9 mouse cellular contexts compared by ENCODE assay signal in genomic region chr2:122194509-122194929, GRCm38 (mm10). TPM values are rescaled to one million over a fixed set of nuclear protein-coding genes. Genes with fewer than 3 reads are reported as not detected.
A peak's percentile ranks its signal among the peaks of the same experiment; 100 is the strongest.
DNase-seq lines count a peak whose midpoint lies in the region; ATAC-seq lines count a peak whose summit lies in the region.
"Had no signal": no experiment of that assay in that cellular context is flagged by ENCODE, and none has a peak within 500 bp of the region (broad histone marks: within the 10 kb centered on the region; RNA-seq: fewer than 3 reads in every experiment).

No protein-coding gene starts in this region.

- intact Hi-C loops in left cerebral cortex, postnatal 10 days (cut with DNase I): loop anchor here (2.0 to 10.0 kb wide), 4 partner anchors 48 to 430 kb away; no protein-coding TSS in a partner anchor

- no peak overlapping the region for H3K27ac ChIP-seq in limb, embryonic 13.5 days
- H3K27ac ChIP-seq in limb, embryonic 10.5 days: no peak overlapping the region
- H3K27ac ChIP-seq in forebrain, embryonic 16.5 days (ENCODE audit: low read length): no peak overlapping the region
- H3K27ac ChIP-seq: lung, embryonic 15.5 days had no signal

- no peaks in the 10 kb centered on the region for H3K27me3 ChIP-seq in limb, embryonic 13.5 days
- H3K27me3 ChIP-seq in limb, embryonic 10.5 days (ENCODE audit: low read depth, poor library complexity, severe bottlenecking): no peaks in the 10 kb centered on the region
- H3K27me3 ChIP-seq in forebrain, embryonic 16.5 days (replicated peaks; ENCODE audit: control insufficient read depth, insufficient read depth, low read length): no peaks in the 10 kb centered on the region
- H3K27me3 ChIP-seq: lung, embryonic 15.5 days had no signal

- no peak for DNase-seq in limb, embryonic 10.5 days (ENCODE audit: low spot score)
- DNase-seq in brain, adult 2 months (ENCODE audit: low read depth, low spot score): peak; percentile 74
- peak; percentile 27 to 50 for DNase-seq in left cerebral cortex, postnatal 10 days (ENCODE audit: extremely low spot score in 1 of 2, low spot score in 2 of 2)
- DNase-seq in retina, adult 2 months (ENCODE audit: low read depth, low spot score): peak; percentile 22
- DNase-seq in natural killer cell, adult 2 months (ENCODE audit: low spot score in 2 of 2): no peak
- DNase-seq in urinary bladder, postnatal 25 days (ENCODE audit: low spot score): no peak

- H3K4me3 ChIP-seq in limb, embryonic 13.5 days: no peak overlapping the region
- no peak overlapping the region for H3K4me3 ChIP-seq in limb, embryonic 10.5 days
- no peak overlapping the region for H3K4me3 ChIP-seq in forebrain, embryonic 16.5 days (replicated peaks; ENCODE audit: low read length)
- H3K4me3 ChIP-seq: lung, embryonic 15.5 days had no signal

- no peaks in the 10 kb centered on the region for H3K36me3 ChIP-seq in limb, embryonic 13.5 days
- H3K36me3 ChIP-seq in limb, embryonic 10.5 days: no peaks in the 10 kb centered on the region
- H3K36me3 ChIP-seq in forebrain, embryonic 16.5 days (ENCODE audit: control insufficient read depth, insufficient read depth): no peaks in the 10 kb centered on the region
- H3K36me3 ChIP-seq: lung, embryonic 15.5 days had no signal

- 57% methylated on average over 1 of the region's 1 CpGs for WGBS in limb, embryonic 13.5 days
- WGBS in limb, embryonic 10.5 days: 81% methylated on average over 1 of the region's 1 CpGs
- 48% methylated on average over 1 of the region's 1 CpGs for WGBS in forebrain, embryonic 16.5 days

- no peaks in the 10 kb centered on the region for H3K4me1 ChIP-seq in limb, embryonic 13.5 days
- H3K4me1 ChIP-seq in limb, embryonic 10.5 days: no peaks in the 10 kb centered on the region
- H3K4me1 ChIP-seq in forebrain, embryonic 16.5 days (replicated peaks; ENCODE audit: control insufficient read depth, insufficient read depth, low read length): no peaks in the 10 kb centered on the region
- H3K4me1 ChIP-seq: lung, embryonic 15.5 days had no signal

- no peak overlapping the region for H3K9ac ChIP-seq in limb, embryonic 13.5 days
- no peak overlapping the region for H3K9ac ChIP-seq in forebrain, embryonic 16.5 days (replicated peaks; ENCODE audit: low read depth, low read length)
- H3K9ac ChIP-seq: lung, embryonic 15.5 days had no signal

- H3K4me2 ChIP-seq in limb, embryonic 13.5 days (replicated peaks): no peak overlapping the region
- no peak overlapping the region for H3K4me2 ChIP-seq in forebrain, embryonic 16.5 days (ENCODE audit: low read length)
- H3K4me2 ChIP-seq: lung, embryonic 15.5 days had no signal

- H3K9me3 ChIP-seq in limb, embryonic 13.5 days: no peaks in the 10 kb centered on the region
- no peaks in the 10 kb centered on the region for H3K9me3 ChIP-seq in limb, embryonic 10.5 days (replicated peaks)
- H3K9me3 ChIP-seq in forebrain, embryonic 16.5 days (ENCODE audit: control insufficient read depth, low read length): no peaks in the 10 kb centered on the region
- H3K9me3 ChIP-seq: lung, embryonic 15.5 days had no signal

- peak; percentile 57; the same call in 1 of the 2 replicates for ATAC-seq in limb, embryonic 13.5 days (ENCODE audit: low FRiP score, low read depth)
- peak; percentile 66 for ATAC-seq in forebrain, embryonic 16.5 days

RNA-seq across cellular contexts. Expression of gene Terb2, which starts 8.4 kb away (rescaled TPM):
- not detected in 2 replicates for polyA plus RNA-seq in limb, embryonic 13.5 days (2015; fragmentation: Nextera tagmentation; extraction: Ambion mirVana)
- polyA plus RNA-seq in limb, embryonic 10.5 days (2016; fragmentation: Nextera tagmentation; extraction: Ambion mirVana): not detected in 2 replicates
- not detected in 2 replicates for polyA plus RNA-seq in forebrain, embryonic 16.5 days (2015; fragmentation: Nextera tagmentation; extraction: Ambion mirVana)
- total RNA-seq in left cerebral cortex, postnatal 10 days (2021): not detected
- polyA plus RNA-seq: lung, embryonic 15.5 days had no signal

RNA-seq across cellular contexts. Expression of gene Patl2, which starts 8.5 kb away (rescaled TPM):
- polyA plus RNA-seq in limb, embryonic 13.5 days (2015; fragmentation: Nextera tagmentation; extraction: Ambion mirVana): 0.08 TPM in 1 of 2 replicates, not detected in the other
- polyA plus RNA-seq in limb, embryonic 10.5 days (2016; fragmentation: Nextera tagmentation; extraction: Ambion mirVana): not detected in 2 replicates
- not detected in 2 replicates for polyA plus RNA-seq in forebrain, embryonic 16.5 days (2015; fragmentation: Nextera tagmentation; extraction: Ambion mirVana)
- total RNA-seq in left cerebral cortex, postnatal 10 days (2021): under 1 TPM in 1 of 2 experiments, not detected in 1; 0.14 TPM
- polyA plus RNA-seq: lung, embryonic 15.5 days had no signal

RNA-seq across cellular contexts. Expression of gene Trim69, which starts 34.0 kb away (rescaled TPM):
- polyA plus RNA-seq in limb, embryonic 13.5 days (2015; fragmentation: Nextera tagmentation; extraction: Ambion mirVana): 0.14 TPM in 1 of 2 replicates, not detected in the other
- 0.08 TPM in 1 of 2 replicates, not detected in the other for polyA plus RNA-seq in limb, embryonic 10.5 days (2016; fragmentation: Nextera tagmentation; extraction: Ambion mirVana)
- not detected in 2 replicates for polyA plus RNA-seq in forebrain, embryonic 16.5 days (2015; fragmentation: Nextera tagmentation; extraction: Ambion mirVana)
- not detected for total RNA-seq in left cerebral cortex, postnatal 10 days (2021)
- polyA plus RNA-seq: lung, embryonic 15.5 days had no signal

RNA-seq across cellular contexts. Expression of gene Sord, which starts 40.0 kb away (rescaled TPM):
- polyA plus RNA-seq in limb, embryonic 13.5 days (2015; fragmentation: Nextera tagmentation; extraction: Ambion mirVana): 22.7 and 22.9 TPM in 2 replicates
- polyA plus RNA-seq in limb, embryonic 10.5 days (2016; fragmentation: Nextera tagmentation; extraction: Ambion mirVana): 15.4 and 17.7 TPM in 2 replicates
- 16.2 and 16.4 TPM in 2 replicates for polyA plus RNA-seq in forebrain, embryonic 16.5 days (2015; fragmentation: Nextera tagmentation; extraction: Ambion mirVana)
- 10 to 100 TPM; 15.0 to 16.3 TPM for total RNA-seq in left cerebral cortex, postnatal 10 days (2021)

RNA-seq across cellular contexts. Expression of gene B2m, which starts 47.0 kb away (rescaled TPM):
- 212 and 235 TPM in 2 replicates for polyA plus RNA-seq in limb, embryonic 13.5 days (2015; fragmentation: Nextera tagmentation; extraction: Ambion mirVana)
- 73.7 and 87.1 TPM in 2 replicates for polyA plus RNA-seq in limb, embryonic 10.5 days (2016; fragmentation: Nextera tagmentation; extraction: Ambion mirVana)
- polyA plus RNA-seq in forebrain, embryonic 16.5 days (2015; fragmentation: Nextera tagmentation; extraction: Ambion mirVana): 56.8 and 73.6 TPM in 2 replicates
- total RNA-seq in left cerebral cortex, postnatal 10 days (2021): 10 to 100 TPM; 72.1 to 76.8 TPM

Comparison
In these comparisons a context has a peak if more than half of its experiments do, and no peak if none do; other contexts are left out.
1. DNase-seq: peak in brain, adult 2 months (single experiment), left cerebral cortex, postnatal 10 days (2 of 2) and retina, adult 2 months (single experiment); none in limb, embryonic 10.5 days (single experiment), natural killer cell, adult 2 months (0 of 2) and urinary bladder, postnatal 25 days (single experiment).